Mouse (Mus musculus) limb, embryonic 11.5 days (tissue): ENCODE measurements at regions not wholly inside any gene's neighbourhood (a gene's known extent, or its start where the extent isn't known, plus 50 kb on each side); places are given as distances from the start of the nearest gene placed in this dataset.

ENCODE experiments used
- ATAC-seq: fragments of 200-750 bp; cut with Nextera tagmentation; 2 replicates; pipeline ENCODE4 v1.8.0; 2017; ENCODE audit warnings: low read depth; ENCODE audit not compliant: insufficient number of reproducible peaks, low FRiP score, low TSS enrichment
- DNase-seq: peaks from one replicate; pipeline ENCODE4 v3.0.0-alpha.2; 2015; ENCODE audit warnings: low spot score
- H3K27ac ChIP-seq: fragments of 300-500 bp; sonication (generic); replicated peaks from 2 replicates; pipeline ENCODE4 v1.5.1; 2014; ENCODE audit warnings: low read depth, mild to moderate bottlenecking, low read length
- H3K27me3 ChIP-seq: fragments of 300-500 bp; sonication (generic); 2 replicates; pipeline ENCODE4 v1.6.1; 2014; ENCODE audit warnings: mild to moderate bottlenecking, low read length, mixed read lengths; ENCODE audit not compliant: control insufficient read depth, insufficient read depth
- H3K36me3 ChIP-seq: fragments of 300-500 bp; sonication (generic); 2 replicates; pipeline ENCODE4 v1.6.1; 2014; ENCODE audit warnings: mild to moderate bottlenecking, low read length, moderate library complexity, mixed read lengths; ENCODE audit not compliant: control insufficient read depth, insufficient read depth
- H3K4me1 ChIP-seq: fragments of 300-500 bp; sonication (generic); 2 replicates; pipeline ENCODE4 v1.6.1; 2014; ENCODE audit warnings: low read length, mixed read lengths; ENCODE audit not compliant: control insufficient read depth, insufficient read depth
- H3K4me2 ChIP-seq: fragments of 300-500 bp; sonication (generic); 2 replicates; pipeline ENCODE4 v1.6.1; 2014; ENCODE audit warnings: low read depth, mild to moderate bottlenecking, moderate library complexity; ENCODE audit not compliant: severe bottlenecking
- H3K4me3 ChIP-seq: fragments of 300-500 bp; sonication (generic); 2 replicates; pipeline ENCODE4 v1.5.1; 2014; ENCODE audit warnings: low read depth, low read length
- H3K9ac ChIP-seq: fragments of 300-500 bp; sonication (generic); 2 replicates; pipeline ENCODE4 v1.6.1; 2014; ENCODE audit warnings: mild to moderate bottlenecking, low read length
- H3K9me3 ChIP-seq: fragments of 300-500 bp; sonication (generic); 2 replicates; pipeline ENCODE4 v1.6.1; 2016; ENCODE audit warnings: low read length; ENCODE audit not compliant: control insufficient read depth
- WGBS: fragments of 180-500 bp; shearing (Covaris S2); extraction: QIAGEN DNeasy Blood & Tissue Kit; methylation state at CpG from one replicate; pipeline ENCODE4 v1.1.7; 2014; 5-methylcytosine and 5-hydroxymethylcytosine counted together

DNA sequence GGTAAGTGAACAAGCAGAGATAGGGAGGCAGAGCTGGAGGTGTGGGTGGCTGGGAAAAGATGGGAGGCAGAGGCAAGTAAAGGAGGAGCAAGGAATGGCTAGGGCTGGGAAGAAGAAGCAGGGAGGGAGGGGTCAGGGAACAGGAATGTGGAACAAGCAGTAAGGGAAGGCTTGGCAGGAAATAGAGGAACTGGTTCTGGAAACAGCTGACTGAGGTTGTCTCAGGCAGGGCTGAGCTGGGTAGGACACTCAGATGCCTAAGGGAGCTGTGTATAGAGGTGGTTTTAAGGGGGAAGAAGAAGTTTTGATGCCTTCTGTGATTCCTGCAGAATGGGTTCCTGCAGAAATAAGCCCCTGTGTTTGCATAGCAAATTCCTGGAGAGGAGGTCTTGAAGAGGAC is 92.7 kb downstream of the Nucb2 start:
- Histone ChIP-seq H3K4me2 (no peak overlapping the region), H3K4me3 (no peak overlapping the region), H3K9me3 (no peaks in the 10 kb centered on the region; the same call in 1 of the 2 replicates), H3K36me3 (no peaks in the 10 kb centered on the region), H3K4me1 (no peaks in the 10 kb centered on the region), H3K27ac (no peak overlapping the region), H3K9ac (no peak overlapping the region), H3K27me3 (peaks cover 15% of the 10 kb centered on the region)
- DNase-seq (no peak), ATAC-seq (no peak)

GRCm38 (mm10) chr7:116600340-116600739 is 96.2 kb downstream of the Nucb2 start:
- H3K27me3 ChIP-seq: no peaks in the 10 kb centered on the region
- H3K4me3 ChIP-seq: no peak overlapping the region
- no peak for DNase-seq
- H3K27ac ChIP-seq: no peak overlapping the region
- 84% methylated on average over 3 of the region's 3 CpGs for WGBS
- H3K36me3 ChIP-seq: no peaks in the 10 kb centered on the region
- no peak overlapping the region for H3K4me2 ChIP-seq
- ATAC-seq: no peak
- H3K4me1 ChIP-seq: no peaks in the 10 kb centered on the region
- H3K9me3 ChIP-seq: no peaks in the 10 kb centered on the region
- no peak overlapping the region for H3K9ac ChIP-seq

DNA sequence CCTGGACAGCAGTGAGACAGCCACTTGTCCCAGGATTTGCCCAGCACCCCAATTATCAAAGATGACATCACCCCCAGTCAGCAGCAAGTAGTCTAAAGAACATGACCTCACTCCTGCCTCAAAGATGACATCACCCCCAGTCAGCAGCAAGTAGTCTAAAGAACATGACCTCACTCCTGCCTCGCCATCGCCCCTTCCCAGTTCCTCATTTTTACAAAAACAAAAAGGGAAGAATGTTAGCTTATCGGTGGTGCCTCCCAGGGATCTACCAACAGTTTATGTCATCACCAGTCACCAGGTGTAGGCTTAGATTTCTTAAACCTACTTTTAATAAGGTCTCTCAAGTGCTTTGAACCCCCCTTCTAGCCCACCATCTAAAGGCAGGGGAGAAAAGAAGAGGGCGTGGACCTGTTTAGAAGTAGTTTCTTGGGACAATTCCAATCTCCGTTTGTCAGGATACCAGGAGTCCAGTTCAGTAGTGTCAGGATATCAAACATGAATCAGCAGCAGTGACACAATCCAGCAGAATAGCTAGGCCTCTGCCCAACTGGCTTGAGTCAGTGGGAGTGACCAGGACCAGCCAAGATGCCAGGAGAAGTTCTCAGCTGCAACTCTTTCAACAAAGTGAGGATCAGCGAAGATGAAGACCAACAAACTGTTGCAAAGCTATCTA is 99.1 kb downstream of the Nucb2 start:
- ATAC-seq (no peak), DNase-seq (no peak)
- Histone ChIP-seq H3K9me3 (no peaks in the 10 kb centered on the region), H3K27ac (no peak overlapping the region), H3K4me2 (no peak overlapping the region), H3K27me3 (no peaks in the 10 kb centered on the region), H3K36me3 (no peaks in the 10 kb centered on the region), H3K4me3 (no peak overlapping the region), H3K4me1 (no peaks in the 10 kb centered on the region), H3K9ac (no peak overlapping the region)
- WGBS: 90% methylated on average over 6 of the region's 6 CpGs

- H3K27ac ChIP-seq: no peak overlapping the region
- H3K4me2 ChIP-seq: no peak overlapping the region
- H3K36me3 ChIP-seq: no peaks in the 10 kb centered on the region
- 70% methylated on average over 3 of the region's 3 CpGs for WGBS
- DNase-seq (no peak), ATAC-seq (no peak)
- no peaks in the 10 kb centered on the region for H3K27me3 ChIP-seq
- H3K4me1 ChIP-seq: no peaks in the 10 kb centered on the region
- H3K9me3 ChIP-seq: no peaks in the 10 kb centered on the region
- no peak overlapping the region for H3K4me3 ChIP-seq
- no peak overlapping the region for H3K9ac ChIP-seq
These were observed 99.6 kb downstream of the Nucb2 start for GRCm38 (mm10) chr7:116603840-116604194.

DNA sequence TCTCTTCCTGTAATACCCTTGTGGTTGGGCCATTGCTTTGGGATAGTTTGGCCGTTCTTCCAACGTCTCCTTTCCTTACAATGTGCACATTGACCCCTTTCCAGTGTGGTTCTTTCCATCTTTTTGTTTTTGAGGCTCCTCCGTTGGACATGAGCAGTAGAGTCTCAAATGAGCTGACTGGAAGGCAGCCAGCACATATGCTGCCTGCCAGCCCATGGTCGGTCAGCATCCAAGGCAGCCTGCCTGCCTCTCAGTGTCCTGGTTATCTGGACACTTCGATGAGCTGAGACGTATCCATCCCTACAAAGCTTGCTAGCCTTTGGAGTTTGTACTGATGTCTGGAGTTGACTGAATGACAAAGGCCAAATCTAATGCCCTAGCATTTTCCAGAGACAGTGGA is 102.1 kb downstream of the Nucb2 start:
- DNase-seq (no peak), ATAC-seq (no peak)
- Histone ChIP-seq H3K27me3 (no peaks in the 10 kb centered on the region), H3K4me2 (no peak overlapping the region), H3K9me3 (no peaks in the 10 kb centered on the region), H3K4me1 (no peaks in the 10 kb centered on the region), H3K36me3 (no peaks in the 10 kb centered on the region), H3K4me3 (no peak overlapping the region), H3K9ac (no peak overlapping the region), H3K27ac (no peak overlapping the region)
- 90% methylated on average over 6 of the region's 6 CpGs for WGBS

- Histone ChIP-seq H3K9me3 (no peaks in the 10 kb centered on the region), H3K27me3 (no peaks in the 10 kb centered on the region), H3K9ac (no peak overlapping the region), H3K4me3 (no peak overlapping the region), H3K4me1 (no peaks in the 10 kb centered on the region), H3K4me2 (no peak overlapping the region), H3K27ac (no peak overlapping the region), H3K36me3 (no peaks in the 10 kb centered on the region)
- WGBS: 66% methylated on average over 6 of the region's 6 CpGs
- ATAC-seq (no peak), DNase-seq (no peak)
These were observed 102.7 kb downstream of the Nucb2 start for GRCm38 (mm10) chr7:116606751-116607483.

- H3K9me3 ChIP-seq: no peaks in the 10 kb centered on the region
- H3K4me3 ChIP-seq: no peak overlapping the region
- no peaks in the 10 kb centered on the region for H3K36me3 ChIP-seq
- 0 out of 2 replicates have a peak, but pooled peaks have one; percentile 17 for ATAC-seq
- no peak overlapping the region for H3K27ac ChIP-seq
- 7% methylated on average over 15 of the region's 15 CpGs for WGBS
- no peaks in the 10 kb centered on the region for H3K4me1 ChIP-seq
- no peak for DNase-seq
- peak overlapping the region; percentile 39 for H3K4me2 ChIP-seq
- H3K27me3 ChIP-seq: no peaks in the 10 kb centered on the region
- no peak overlapping the region for H3K9ac ChIP-seq
These were observed 103.6 kb downstream of the Nucb2 start for GRCm38 (mm10) chr7:116607628-116608225.

DNA sequence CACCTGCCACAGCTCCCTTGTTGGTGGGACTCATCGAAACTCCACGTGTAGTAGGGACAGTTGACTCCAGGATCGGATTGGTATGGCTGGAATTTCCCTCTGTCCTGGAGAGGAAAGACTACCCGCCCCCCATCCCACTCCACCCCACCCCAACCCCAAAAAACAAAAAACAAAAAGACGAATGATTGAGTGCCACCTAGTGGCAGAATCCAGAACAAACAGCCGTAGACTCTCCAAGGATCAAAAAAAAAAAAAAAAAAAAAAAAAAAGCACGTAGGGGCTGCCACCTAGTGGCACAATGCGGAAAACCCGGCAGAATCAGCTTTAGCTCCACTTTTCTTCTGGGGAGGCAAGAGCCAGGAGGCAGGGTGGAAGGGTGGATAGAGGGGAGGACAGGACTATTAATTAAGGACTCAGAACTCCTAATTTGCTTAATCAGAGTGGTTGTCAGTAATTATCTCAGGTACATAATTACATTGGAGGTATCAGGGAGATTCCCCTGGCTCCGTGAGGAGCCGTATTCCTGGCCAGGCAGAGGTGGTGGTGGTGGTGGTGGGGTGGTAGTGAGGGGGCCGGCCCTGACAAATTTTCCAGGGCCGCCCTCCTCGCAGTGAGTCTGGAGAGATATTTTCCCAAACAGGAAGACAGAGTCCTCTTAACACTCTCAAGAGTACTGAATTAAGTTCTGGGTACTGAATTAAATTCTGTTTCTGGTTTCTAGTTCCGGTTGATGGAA is 104.3 kb downstream of the Nucb2 start:
- Histone ChIP-seq H3K27me3 (no peaks in the 10 kb centered on the region), H3K36me3 (no peaks in the 10 kb centered on the region), H3K9ac (no peak overlapping the region), H3K4me1 (no peaks in the 10 kb centered on the region), H3K4me3 (no peak overlapping the region), H3K4me2 (peak overlapping the region; percentile 39), H3K27ac (no peak overlapping the region), H3K9me3 (no peaks in the 10 kb centered on the region)
- DNase-seq (peak; percentile 83), ATAC-seq (peak; percentile 74; the same call in 1 of the 2 replicates)
- 25% methylated on average over 15 of the region's 15 CpGs for WGBS
